Mouse (Mus musculus): ENCODE measurements at regions not wholly inside any gene's neighbourhood (a gene's known extent, or its start where the extent isn't known, plus 50 kb on each side); places are given as distances from the start of the nearest gene placed in this dataset.

DNA sequence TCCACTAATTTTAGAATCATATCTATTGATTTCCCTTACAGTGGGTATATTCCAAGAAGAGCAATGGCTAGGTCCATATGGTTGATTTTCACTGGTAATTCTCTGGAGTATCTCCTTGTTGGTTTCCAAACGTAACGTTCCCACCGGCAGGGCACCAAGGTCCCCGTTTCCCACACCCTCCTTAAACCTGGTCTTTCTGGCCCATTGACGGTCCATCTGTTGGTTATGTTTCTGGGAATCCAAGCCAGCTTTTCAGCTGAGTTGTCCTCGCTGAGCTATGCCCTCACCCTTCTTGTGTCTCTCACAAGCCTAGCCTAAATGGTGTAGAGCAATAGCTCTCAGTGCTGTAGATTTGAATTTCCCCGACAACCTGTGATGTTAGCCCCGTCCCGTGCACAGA, 162.7 kb upstream of the Lnx1 start:
- DNase-seq (ENCODE audit: low spot score), result no peak
- no peak overlapping the region for H3K4me2 ChIP-seq (ENCODE audit: low read length)
- H3K36me3 ChIP-seq (ENCODE audit: control insufficient read depth, insufficient read depth, low read length), result no peaks in the 10 kb centered on the region
- H3K4me1 ChIP-seq (replicated peaks; ENCODE audit: control insufficient read depth, insufficient read depth, low read length), result peaks cover 16% of the 10 kb centered on the region; the same call in 1 of the 2 replicates
- no peak overlapping the region for H3K9ac ChIP-seq (ENCODE audit: low read length)
- no peak for ATAC-seq (replicated peaks; ENCODE audit: low FRiP score, low TSS enrichment, low read depth)
- WGBS, result 95% methylated on average over 9 of the region's 9 CpGs
- H3K9me3 ChIP-seq (ENCODE audit: control insufficient read depth, low read length), result no peaks in the 10 kb centered on the region
- no peak overlapping the region for H3K27ac ChIP-seq (ENCODE audit: low read depth)
- no peak overlapping the region for H3K4me3 ChIP-seq (ENCODE audit: low read depth, low read length)
- H3K27me3 ChIP-seq (replicated peaks; ENCODE audit: control insufficient read depth, insufficient read depth, low read length), result no peaks in the 10 kb centered on the region

- no peak overlapping the region for H3K4me2 ChIP-seq (ENCODE audit: low read length)
- no peak overlapping the region for H3K9ac ChIP-seq (ENCODE audit: low read length)
- peaks cover 17% of the 10 kb centered on the region; the same call in 1 of the 2 replicates for H3K4me1 ChIP-seq (replicated peaks; ENCODE audit: control insufficient read depth, insufficient read depth, low read length)
- no peak for DNase-seq (ENCODE audit: low spot score)
- H3K27ac ChIP-seq (ENCODE audit: low read depth), result no peak overlapping the region
- H3K27me3 ChIP-seq (replicated peaks; ENCODE audit: control insufficient read depth, insufficient read depth, low read length), result no peaks in the 10 kb centered on the region
- 60% methylated on average over 6 of the region's 6 CpGs for WGBS
- no peak for ATAC-seq (replicated peaks; ENCODE audit: low FRiP score, low TSS enrichment, low read depth)
- no peaks in the 10 kb centered on the region for H3K36me3 ChIP-seq (ENCODE audit: control insufficient read depth, insufficient read depth, low read length)
- H3K4me3 ChIP-seq (ENCODE audit: low read depth, low read length), result no peak overlapping the region
- no peaks in the 10 kb centered on the region for H3K9me3 ChIP-seq (ENCODE audit: control insufficient read depth, low read length)
Measured at GRCm38 (mm10) chr5:74864540-74865157, 161.9 kb upstream of the Lnx1 start.

DNA sequence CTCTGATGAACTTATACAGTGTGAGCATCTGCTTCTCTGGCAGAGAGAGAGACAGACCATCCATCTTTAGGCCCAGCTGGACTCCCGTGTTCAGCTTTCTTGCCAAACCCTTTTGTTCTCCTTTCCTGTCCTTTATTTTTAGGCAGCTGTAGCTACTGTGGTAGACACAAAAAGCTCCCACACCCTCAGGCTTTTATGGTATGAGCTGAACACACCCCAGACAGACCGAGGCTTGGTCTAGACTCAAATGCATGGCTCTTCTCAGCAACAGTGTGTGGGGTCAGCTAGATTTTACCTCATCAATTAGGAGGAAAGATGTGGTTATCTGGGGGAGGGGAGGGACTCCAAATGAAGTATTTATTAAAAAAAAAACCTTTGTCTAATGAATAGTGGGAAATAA, 158.6 kb upstream of the Lnx1 start:
- Histone ChIP-seq H3K27ac (ENCODE audit: low read depth) (no peak overlapping the region), H3K36me3 (ENCODE audit: control insufficient read depth, insufficient read depth, low read length) (no peaks in the 10 kb centered on the region), H3K9me3 (ENCODE audit: control insufficient read depth, low read length) (no peaks in the 10 kb centered on the region), H3K4me1 (replicated peaks; ENCODE audit: control insufficient read depth, insufficient read depth, low read length) (peaks cover 10% of the 10 kb centered on the region; the same call in 1 of the 2 replicates), H3K27me3 (replicated peaks; ENCODE audit: control insufficient read depth, insufficient read depth, low read length) (no peaks in the 10 kb centered on the region), H3K4me3 (ENCODE audit: low read depth, low read length) (no peak overlapping the region), H3K4me2 (ENCODE audit: low read length) (no peak overlapping the region), H3K9ac (ENCODE audit: low read length) (no peak overlapping the region)
- WGBS, result 16% methylated on average over 2 of the region's 2 CpGs
- ATAC-seq (replicated peaks; ENCODE audit: low FRiP score, low TSS enrichment, low read depth) (no peak), DNase-seq (ENCODE audit: low spot score) (no peak)

GRCm38 (mm10) chr5:74857861-74858260, 155.1 kb upstream of the Lnx1 start:
- H3K9me3 ChIP-seq (ENCODE audit: control insufficient read depth, low read length), result no peaks in the 10 kb centered on the region
- no peaks in the 10 kb centered on the region for H3K27me3 ChIP-seq (replicated peaks; ENCODE audit: control insufficient read depth, insufficient read depth, low read length)
- H3K4me1 ChIP-seq (replicated peaks; ENCODE audit: control insufficient read depth, insufficient read depth, low read length), result peaks cover 10% of the 10 kb centered on the region; the same call in 1 of the 2 replicates
- ATAC-seq (replicated peaks; ENCODE audit: low FRiP score, low TSS enrichment, low read depth) (no peak), DNase-seq (ENCODE audit: low spot score) (no peak)
- H3K9ac ChIP-seq (ENCODE audit: low read length), result no peak overlapping the region
- no peak overlapping the region for H3K4me3 ChIP-seq (ENCODE audit: low read depth, low read length)
- no peaks in the 10 kb centered on the region for H3K36me3 ChIP-seq (ENCODE audit: control insufficient read depth, insufficient read depth, low read length)
- H3K4me2 ChIP-seq (ENCODE audit: low read length), result no peak overlapping the region
- H3K27ac ChIP-seq (ENCODE audit: low read depth), result no peak overlapping the region
- WGBS, result 39% methylated on average over 5 of the region's 5 CpGs

GRCm38 (mm10) chr5:74857161-74857560, 154.4 kb upstream of the Lnx1 start:
- ATAC-seq (replicated peaks; ENCODE audit: low FRiP score, low TSS enrichment, low read depth) (no peak), DNase-seq (ENCODE audit: low spot score) (no peak)
- Histone ChIP-seq H3K4me1 (replicated peaks; ENCODE audit: control insufficient read depth, insufficient read depth, low read length) (peaks cover 10% of the 10 kb centered on the region; the same call in 1 of the 2 replicates), H3K9ac (ENCODE audit: low read length) (no peak overlapping the region), H3K27me3 (replicated peaks; ENCODE audit: control insufficient read depth, insufficient read depth, low read length) (no peaks in the 10 kb centered on the region), H3K4me2 (ENCODE audit: low read length) (no peak overlapping the region), H3K4me3 (ENCODE audit: low read depth, low read length) (no peak overlapping the region), H3K9me3 (ENCODE audit: control insufficient read depth, low read length) (no peaks in the 10 kb centered on the region), H3K36me3 (ENCODE audit: control insufficient read depth, insufficient read depth, low read length) (no peaks in the 10 kb centered on the region), H3K27ac (ENCODE audit: low read depth) (no peak overlapping the region)
- 88% methylated on average over 11 of the region's 11 CpGs for WGBS

DNA sequence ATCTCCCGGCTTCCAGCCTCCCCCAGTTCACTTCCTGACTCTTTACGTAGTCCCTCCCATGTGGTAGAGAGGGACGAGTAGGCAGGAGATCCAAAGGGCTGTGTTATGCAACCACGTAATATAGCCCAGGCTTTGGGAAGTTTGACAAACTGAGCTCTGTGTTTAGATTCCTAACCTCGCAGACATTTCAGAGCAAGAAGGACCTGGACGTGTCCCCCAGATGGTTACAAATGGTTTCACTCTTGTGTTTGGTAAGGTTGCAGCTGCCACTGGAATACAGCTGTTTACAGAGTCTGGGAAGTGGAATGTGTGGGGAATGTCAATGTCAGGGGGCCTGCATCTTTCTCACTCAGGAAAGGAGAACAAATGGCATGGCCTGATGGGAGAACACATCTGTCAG, 145.1 kb upstream of the Lnx1 start:
- Histone ChIP-seq H3K36me3 (ENCODE audit: control insufficient read depth, insufficient read depth, low read length) (no peaks in the 10 kb centered on the region), H3K4me2 (ENCODE audit: low read length) (no peak overlapping the region), H3K27ac (ENCODE audit: low read depth) (peak overlapping the region; percentile 62), H3K9ac (ENCODE audit: low read length) (no peak overlapping the region), H3K4me1 (replicated peaks; ENCODE audit: control insufficient read depth, insufficient read depth, low read length) (peaks cover 24% of the 10 kb centered on the region), H3K27me3 (replicated peaks; ENCODE audit: control insufficient read depth, insufficient read depth, low read length) (no peaks in the 10 kb centered on the region), H3K9me3 (ENCODE audit: control insufficient read depth, low read length) (peaks cover 5% of the 10 kb centered on the region; the same call in 1 of the 2 replicates), H3K4me3 (ENCODE audit: low read depth, low read length) (no peak overlapping the region)
- whole genome bisulfite sequencing, result 24% methylated on average over 6 of the region's 6 CpGs
- DNase-seq (ENCODE audit: low spot score) (peak; percentile 60), ATAC-seq (replicated peaks; ENCODE audit: low FRiP score, low TSS enrichment, low read depth) (peak; percentile 53; the same call in 1 of the 2 replicates)

- Histone ChIP-seq H3K27me3 (replicated peaks; ENCODE audit: control insufficient read depth, insufficient read depth, low read length) (no peaks in the 10 kb centered on the region), H3K4me2 (ENCODE audit: low read length) (no peak overlapping the region), H3K9me3 (ENCODE audit: control insufficient read depth, low read length) (peaks cover 5% of the 10 kb centered on the region; the same call in 1 of the 2 replicates), H3K27ac (ENCODE audit: low read depth) (peak overlapping the region; percentile 62; the same call in 1 of the 2 replicates), H3K36me3 (ENCODE audit: control insufficient read depth, insufficient read depth, low read length) (no peaks in the 10 kb centered on the region), H3K9ac (ENCODE audit: low read length) (no peak overlapping the region), H3K4me1 (replicated peaks; ENCODE audit: control insufficient read depth, insufficient read depth, low read length) (peaks cover 24% of the 10 kb centered on the region), H3K4me3 (ENCODE audit: low read depth, low read length) (no peak overlapping the region)
- WGBS, result 42% methylated on average over 5 of the region's 5 CpGs
- ATAC-seq (replicated peaks; ENCODE audit: low FRiP score, low TSS enrichment, low read depth) (no peak), DNase-seq (ENCODE audit: low spot score) (no peak)
Measured at GRCm38 (mm10) chr5:74846674-74847073, 144.0 kb upstream of the Lnx1 start.

GRCm38 (mm10) chr5:74834401-74834800, 131.7 kb upstream of the Lnx1 start:
- Histone ChIP-seq H3K36me3 (ENCODE audit: control insufficient read depth, insufficient read depth, low read length) (no peaks in the 10 kb centered on the region), H3K9me3 (ENCODE audit: control insufficient read depth, low read length) (0 out of 2 replicates have a peak, but pooled peaks cover 3% of the 10 kb centered on the region), H3K4me2 (ENCODE audit: low read length) (no peak overlapping the region), H3K4me3 (ENCODE audit: low read depth, low read length) (no peak overlapping the region), H3K9ac (ENCODE audit: low read length) (no peak overlapping the region), H3K27ac (ENCODE audit: low read depth) (no peak overlapping the region), H3K4me1 (replicated peaks; ENCODE audit: control insufficient read depth, insufficient read depth, low read length) (peaks cover 20% of the 10 kb centered on the region), H3K27me3 (replicated peaks; ENCODE audit: control insufficient read depth, insufficient read depth, low read length) (no peaks in the 10 kb centered on the region)
- DNase-seq (ENCODE audit: low spot score) (no peak), ATAC-seq (replicated peaks; ENCODE audit: low FRiP score, low TSS enrichment, low read depth) (no peak)
- 76% methylated on average over 2 of the region's 2 CpGs for WGBS

- Histone ChIP-seq H3K4me3 (ENCODE audit: low read depth, low read length) (no peak overlapping the region), H3K9me3 (ENCODE audit: control insufficient read depth, low read length) (0 out of 2 replicates have a peak, but pooled peaks cover 3% of the 10 kb centered on the region), H3K27me3 (replicated peaks; ENCODE audit: control insufficient read depth, insufficient read depth, low read length) (no peaks in the 10 kb centered on the region), H3K36me3 (ENCODE audit: control insufficient read depth, insufficient read depth, low read length) (no peaks in the 10 kb centered on the region), H3K4me2 (ENCODE audit: low read length) (no peak overlapping the region), H3K9ac (ENCODE audit: low read length) (no peak overlapping the region), H3K27ac (ENCODE audit: low read depth) (no peak overlapping the region), H3K4me1 (replicated peaks; ENCODE audit: control insufficient read depth, insufficient read depth, low read length) (peaks cover 20% of the 10 kb centered on the region)
- 56% methylated on average over 4 of the region's 4 CpGs for WGBS
- ATAC-seq (replicated peaks; ENCODE audit: low FRiP score, low TSS enrichment, low read depth) (no peak), DNase-seq (ENCODE audit: low spot score) (no peak)
Measured at GRCm38 (mm10) chr5:74833887-74834286, 131.2 kb upstream of the Lnx1 start.

All from intestine, embryonic 14.5 days (tissue).